Mouse (Mus musculus): ENCODE results near the gene Polr3h.

DNA sequence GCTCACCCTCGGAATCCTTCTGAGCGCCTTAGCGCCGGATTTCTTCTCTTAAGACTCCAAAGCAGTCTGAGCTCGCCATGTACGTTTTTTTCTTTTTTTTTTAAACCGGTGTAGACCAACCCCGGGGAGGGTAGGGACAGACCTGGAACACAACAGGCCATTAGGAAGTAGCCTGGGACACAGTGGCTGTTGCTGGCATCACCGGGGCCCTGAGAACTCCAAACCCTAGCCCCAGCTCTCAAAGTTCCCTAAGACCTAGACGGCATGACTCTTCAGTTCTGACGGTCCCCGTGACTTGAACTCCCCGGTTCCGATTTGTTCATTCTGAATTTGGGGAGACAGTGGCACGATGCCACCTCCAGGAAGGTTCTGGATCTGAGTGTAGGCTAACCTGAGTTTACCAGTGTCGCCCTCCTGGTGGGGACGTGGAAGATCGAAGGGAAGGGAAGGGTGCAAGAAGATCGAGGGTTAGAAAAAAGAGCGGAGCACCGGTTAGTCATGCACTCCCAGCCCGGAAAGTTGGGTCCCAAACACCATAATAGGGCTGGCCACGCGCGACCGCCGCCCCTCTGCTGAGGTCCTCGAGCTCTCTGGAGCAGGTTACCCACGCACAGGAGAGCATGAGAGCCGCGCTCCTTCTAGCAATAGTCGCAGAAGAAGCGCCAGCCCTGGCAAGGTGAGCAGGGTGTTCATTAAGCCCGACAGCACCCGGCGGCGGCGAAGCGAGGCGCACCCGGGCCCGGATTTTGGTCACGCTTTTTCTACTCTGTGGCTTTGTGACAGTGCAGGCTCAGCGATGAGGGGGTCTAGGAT lies 67.3 kb downstream of the Polr3h start, which contains the start of gene Tob2:
- no peak for TF ChIP-seq CTCF (IDR thresholded peaks at IDR 0.05; ENCODE audit: low read depth, low read length)
- TF ChIP-seq GATA1 (IDR thresholded peaks at IDR 0.05; ENCODE audit: borderline replicate concordance, low read length): no peak
- no peak for TF ChIP-seq GATA2 (IDR thresholded peaks at IDR 0.05; ENCODE audit: borderline replicate concordance, low read depth, low read length)
- no peak for TF ChIP-seq POLR2AphosphoS5 (IDR thresholded peaks at IDR 0.05; ENCODE audit: insufficient replicate concordance, low read depth, low read length)
